Mouse (Mus musculus) limb, embryonic 15.5 days (tissue): ENCODE measurements at regions not wholly inside any gene's neighbourhood (a gene's known extent, or its start where the extent isn't known, plus 50 kb on each side); places are given as distances from the start of the nearest gene placed in this dataset.
A peak's percentile ranks its signal among the peaks of the same experiment; 100 is the strongest.

Experiments used
- ATAC-seq: fragments of 200-750 bp; cut with Nextera tagmentation; 2 replicates; pipeline ENCODE4 v1.8.0; 2017; ENCODE audit warnings: low read depth, moderate TSS enrichment; ENCODE audit not compliant: insufficient number of reproducible peaks, low FRiP score, low TSS enrichment
- H3K27ac ChIP-seq: fragments of 300-500 bp; sonication (generic); 2 replicates; pipeline ENCODE4 v1.5.1; 2015; ENCODE audit warnings: moderate library complexity, mild to moderate bottlenecking, inconsistent platforms
- H3K27me3 ChIP-seq: fragments of 300-500 bp; sonication (generic); 2 replicates; pipeline ENCODE4 v1.6.1; 2015; ENCODE audit warnings: inconsistent platforms
- H3K36me3 ChIP-seq: fragments of 300-500 bp; sonication (generic); 2 replicates; pipeline ENCODE4 v1.6.1; 2015; ENCODE audit warnings: inconsistent platforms
- H3K4me1 ChIP-seq: fragments of 300-500 bp; sonication (generic); 2 replicates; pipeline ENCODE4 v1.6.1; 2015; ENCODE audit warnings: inconsistent platforms
- H3K4me2 ChIP-seq: fragments of 300-500 bp; sonication (generic); 2 replicates; pipeline ENCODE4 v1.6.1; 2015; ENCODE audit warnings: mild to moderate bottlenecking, inconsistent platforms
- H3K4me3 ChIP-seq: fragments of 300-500 bp; sonication (generic); 2 replicates; pipeline ENCODE4 v1.5.1; 2015; ENCODE audit warnings: mild to moderate bottlenecking, inconsistent platforms
- H3K9ac ChIP-seq: fragments of 300-500 bp; sonication (generic); 2 replicates; pipeline ENCODE4 v1.6.1; 2015; ENCODE audit warnings: inconsistent platforms
- H3K9me3 ChIP-seq: fragments of 300-500 bp; sonication (generic); 2 replicates; pipeline ENCODE4 v1.6.1; 2016; ENCODE audit warnings: inconsistent platforms
- WGBS: fragments of 180-500 bp; shearing (Covaris S2); methylation state at CpG from one replicate; pipeline ENCODE4 v1.1.7; 2015; 5-methylcytosine and 5-hydroxymethylcytosine counted together

GRCm38 (mm10) chr13:37658034-37658433 is 120.2 kb upstream of the Rreb1 start:
- Histone ChIP-seq H3K36me3 (no peaks in the 10 kb centered on the region), H3K4me2 (no peak overlapping the region), H3K27me3 (no peaks in the 10 kb centered on the region), H3K9ac (no peak overlapping the region), H3K4me1 (0 out of 2 replicates have a peak, but pooled peaks cover 5% of the 10 kb centered on the region), H3K27ac (no peak overlapping the region), H3K9me3 (no peaks in the 10 kb centered on the region), H3K4me3 (no peak overlapping the region)
- no peak for ATAC-seq
- 67% methylated on average over 2 of the region's 2 CpGs for WGBS

- H3K27me3 ChIP-seq: no peaks in the 10 kb centered on the region
- H3K4me1 ChIP-seq: 0 out of 2 replicates have a peak, but pooled peaks cover 5% of the 10 kb centered on the region
- H3K4me3 ChIP-seq: no peak overlapping the region
- no peak overlapping the region for H3K4me2 ChIP-seq
- no peak overlapping the region for H3K27ac ChIP-seq
- no peak overlapping the region for H3K9ac ChIP-seq
- ATAC-seq: no peak
- no peaks in the 10 kb centered on the region for H3K9me3 ChIP-seq
- H3K36me3 ChIP-seq: no peaks in the 10 kb centered on the region
- WGBS: 77% methylated on average over 6 of the region's 6 CpGs
These were observed 119.7 kb upstream of the Rreb1 start for GRCm38 (mm10) chr13:37658519-37658918.

GRCm38 (mm10) chr13:37660083-37660482 is 118.1 kb upstream of the Rreb1 start:
- Histone ChIP-seq H3K36me3 (no peaks in the 10 kb centered on the region), H3K9ac (no peak overlapping the region), H3K4me1 (0 out of 2 replicates have a peak, but pooled peaks cover 5% of the 10 kb centered on the region), H3K27ac (no peak overlapping the region), H3K9me3 (no peaks in the 10 kb centered on the region), H3K27me3 (no peaks in the 10 kb centered on the region), H3K4me3 (no peak overlapping the region), H3K4me2 (no peak overlapping the region)
- 92% methylated on average over 4 of the region's 4 CpGs for WGBS
- no peak for ATAC-seq

GRCm38 (mm10) chr13:37660668-37661067 is 117.5 kb upstream of the Rreb1 start:
- no peak overlapping the region for H3K9ac ChIP-seq
- ATAC-seq: no peak
- no peaks in the 10 kb centered on the region for H3K36me3 ChIP-seq
- H3K27me3 ChIP-seq: no peaks in the 10 kb centered on the region
- H3K4me3 ChIP-seq: no peak overlapping the region
- no peak overlapping the region for H3K4me2 ChIP-seq
- H3K9me3 ChIP-seq: no peaks in the 10 kb centered on the region
- H3K27ac ChIP-seq: no peak overlapping the region
- 0 out of 2 replicates have a peak, but pooled peaks cover 5% of the 10 kb centered on the region for H3K4me1 ChIP-seq

GRCm38 (mm10) chr13:37664116-37664515 is 114.1 kb upstream of the Rreb1 start:
- Histone ChIP-seq H3K4me1 (peaks cover 8% of the 10 kb centered on the region; the same call in 1 of the 2 replicates), H3K4me3 (no peak overlapping the region), H3K9me3 (no peaks in the 10 kb centered on the region), H3K27me3 (no peaks in the 10 kb centered on the region), H3K36me3 (no peaks in the 10 kb centered on the region), H3K9ac (no peak overlapping the region), H3K4me2 (no peak overlapping the region), H3K27ac (no peak overlapping the region)
- no peak for ATAC-seq
- 61% methylated on average over 2 of the region's 2 CpGs for WGBS

GRCm38 (mm10) chr13:37666207-37667003 is 111.8 kb upstream of the Rreb1 start:
- peak overlapping the region; percentile 38; the same call in 1 of the 2 replicates for H3K27ac ChIP-seq
- peaks cover 8% of the 10 kb centered on the region; the same call in 1 of the 2 replicates for H3K4me1 ChIP-seq
- no peaks in the 10 kb centered on the region for H3K9me3 ChIP-seq
- ATAC-seq: 0 out of 2 replicates have a peak, but pooled peaks have one; percentile 63
- 71% methylated on average over 22 of the region's 22 CpGs for WGBS
- no peak overlapping the region for H3K9ac ChIP-seq
- H3K4me3 ChIP-seq: no peak overlapping the region
- H3K27me3 ChIP-seq: no peaks in the 10 kb centered on the region
- H3K36me3 ChIP-seq: no peaks in the 10 kb centered on the region
- no peak overlapping the region for H3K4me2 ChIP-seq

GRCm38 (mm10) chr13:37667386-37667785 is 110.8 kb upstream of the Rreb1 start:
- Histone ChIP-seq H3K27ac (no peak overlapping the region), H3K36me3 (no peaks in the 10 kb centered on the region), H3K27me3 (no peaks in the 10 kb centered on the region), H3K4me1 (peaks cover 8% of the 10 kb centered on the region; the same call in 1 of the 2 replicates), H3K9me3 (no peaks in the 10 kb centered on the region), H3K9ac (no peak overlapping the region), H3K4me3 (no peak overlapping the region), H3K4me2 (no peak overlapping the region)
- WGBS: 61% methylated on average over 4 of the region's 4 CpGs
- no peak for ATAC-seq

GRCm38 (mm10) chr13:37667871-37668270 is 110.3 kb upstream of the Rreb1 start:
- no peaks in the 10 kb centered on the region for H3K36me3 ChIP-seq
- H3K4me3 ChIP-seq: no peak overlapping the region
- no peaks in the 10 kb centered on the region for H3K27me3 ChIP-seq
- H3K4me2 ChIP-seq: no peak overlapping the region
- H3K9me3 ChIP-seq: no peaks in the 10 kb centered on the region
- WGBS: 75% methylated on average over 5 of the region's 5 CpGs
- no peak overlapping the region for H3K9ac ChIP-seq
- H3K27ac ChIP-seq: no peak overlapping the region
- peaks cover 8% of the 10 kb centered on the region; the same call in 1 of the 2 replicates for H3K4me1 ChIP-seq
- ATAC-seq: no peak

- WGBS: 75% methylated on average over 5 of the region's 5 CpGs
These were observed 107.1 kb upstream of the Rreb1 start for GRCm38 (mm10) chr13:37671109-37671508.

GRCm38 (mm10) chr13:37674676-37675350 is 103.4 kb upstream of the Rreb1 start:
- ATAC-seq: no peak
- Histone ChIP-seq H3K4me3 (no peak overlapping the region), H3K4me1 (no peaks in the 10 kb centered on the region)

More at GRCm38 (mm10) chr13:37671109-37671508, 107.1 kb upstream of the Rreb1 start:
- Histone ChIP-seq H3K4me3 (no peak overlapping the region), H3K9me3 (no peaks in the 10 kb centered on the region), H3K27ac (no peak overlapping the region), H3K9ac (no peak overlapping the region), H3K36me3 (no peaks in the 10 kb centered on the region), H3K27me3 (no peaks in the 10 kb centered on the region), H3K4me1 (peaks cover 6% of the 10 kb centered on the region; the same call in 1 of the 2 replicates), H3K4me2 (no peak overlapping the region)
- no peak for ATAC-seq

GRCm38 (mm10) chr13:37675718-37676117 is 102.5 kb upstream of the Rreb1 start:
- no peak overlapping the region for H3K4me2 ChIP-seq
- no peak overlapping the region for H3K4me3 ChIP-seq
- H3K36me3 ChIP-seq: no peaks in the 10 kb centered on the region
- no peak overlapping the region for H3K27ac ChIP-seq
- no peaks in the 10 kb centered on the region for H3K9me3 ChIP-seq
- no peak for ATAC-seq
- no peaks in the 10 kb centered on the region for H3K27me3 ChIP-seq
- no peak overlapping the region for H3K9ac ChIP-seq
- no peaks in the 10 kb centered on the region for H3K4me1 ChIP-seq
- 82% methylated on average over 3 of the region's 3 CpGs for WGBS

More at GRCm38 (mm10) chr13:37674676-37675350, 103.4 kb upstream of the Rreb1 start:
- 64% methylated on average over 12 of the region's 12 CpGs for WGBS
- no peaks in the 10 kb centered on the region for H3K36me3 ChIP-seq
- no peak overlapping the region for H3K27ac ChIP-seq
- no peaks in the 10 kb centered on the region for H3K27me3 ChIP-seq
- H3K9ac ChIP-seq: no peak overlapping the region
- no peak overlapping the region for H3K4me2 ChIP-seq
- H3K9me3 ChIP-seq: no peaks in the 10 kb centered on the region

- Histone ChIP-seq H3K4me3 (no peak overlapping the region), H3K36me3 (no peaks in the 10 kb centered on the region), H3K27ac (no peak overlapping the region), H3K9me3 (no peaks in the 10 kb centered on the region), H3K27me3 (no peaks in the 10 kb centered on the region), H3K9ac (no peak overlapping the region), H3K4me1 (no peaks in the 10 kb centered on the region), H3K4me2 (no peak overlapping the region)
- peak; percentile 27; the same call in 1 of the 2 replicates for ATAC-seq
- WGBS: 57% methylated on average over 6 of the region's 6 CpGs
These were observed 101.3 kb upstream of the Rreb1 start for GRCm38 (mm10) chr13:37676912-37677311.
